Mouse (Mus musculus) c-Kit-positive CD71-negative TER-119-negative erythroid progenitor cells, embryonic 14.5 days (primary cell): ENCODE measurements around the gene Pomgnt1.

ENCODE experiments used
- DNase-seq: peaks from one replicate; pipeline ENCODE4 v3.0.0-alpha.2; 2013; ENCODE audit warnings: low read depth

The Pomgnt1 gene

GRCm38 (mm10) chr4:116173072-116173471, 49.4 kb downstream of the Pomgnt1 start, which contains the start of the genes 1700042G07Rik and Gm49337:
TSS of gene 1700042G07Rik (plus strand) at chr4:116173372.
TSS of gene Gm49337 (plus strand) at chr4:116173384.
- DNase-seq: no peak

GRCm38 (mm10) chr4:116173752-116174151, 50.1 kb downstream of the Pomgnt1 start:
- no peak for DNase-seq

- no peak for DNase-seq
These were observed 51.0 kb downstream of the Pomgnt1 start for GRCm38 (mm10) chr4:116174466-116175116.

GRCm38 (mm10) chr4:116175136-116175535, 51.5 kb downstream of the Pomgnt1 start:
- DNase-seq: no peak

- DNase-seq: no peak
These were observed 52.3 kb downstream of the Pomgnt1 start for GRCm38 (mm10) chr4:116175711-116176542.

- no peak for DNase-seq
These were observed 52.9 kb downstream of the Pomgnt1 start for GRCm38 (mm10) chr4:116176543-116176988.

- DNase-seq: no peak
These were observed 53.5 kb downstream of the Pomgnt1 start for GRCm38 (mm10) chr4:116177140-116177539.

GRCm38 (mm10) chr4:116182079-116182478, 58.4 kb downstream of the Pomgnt1 start:
- DNase-seq: no peak

GRCm38 (mm10) chr4:116182745-116183144, 59.1 kb downstream of the Pomgnt1 start:
- no peak for DNase-seq

GRCm38 (mm10) chr4:116185083-116185482, 61.4 kb downstream of the Pomgnt1 start:
- DNase-seq: no peak

- DNase-seq: no peak
These were observed 68.7 kb downstream of the Pomgnt1 start for GRCm38 (mm10) chr4:116192286-116192835.

- DNase-seq: no peak
These were observed 70.1 kb downstream of the Pomgnt1 start for GRCm38 (mm10) chr4:116193583-116194383.

- DNase-seq: no peak
These were observed 74.8 kb downstream of the Pomgnt1 start for GRCm38 (mm10) chr4:116198422-116198821.

- DNase-seq: no peak
These were observed 80.8 kb downstream of the Pomgnt1 start for GRCm38 (mm10) chr4:116204422-116204821.

GRCm38 (mm10) chr4:116206531-116206930, 82.9 kb downstream of the Pomgnt1 start:
- no peak for DNase-seq

GRCm38 (mm10) chr4:116208891-116209290, 85.3 kb downstream of the Pomgnt1 start:
- no peak for DNase-seq
